Mouse (Mus musculus) ES-Bruce4 (cell line): Measurements from ENCODE around the gene Cd8b1.

Experiments used
- CTCF ChIP-seq: IDR thresholded peaks from one replicate; pipeline ENCODE4 v1.8.1; 2011; ENCODE audit warnings: low read depth, low read length
- EP300 ChIP-seq: IDR thresholded peaks from 2 replicates; pipeline ENCODE4 v1.6.1; 2011; ENCODE audit warnings: low read depth, low read length; ENCODE audit not compliant: insufficient read depth

- TF ChIP-seq CTCF (no peak), EP300 (no peak)
These were observed 38.6 kb downstream of the Cd8b1 start for GRCm38 (mm10) chr6:71361156-71361670.
